30 mouse cellular contexts compared by ENCODE assay signal in genomic region chr3:102462703-102463336, GRCm38 (mm10). TPM values are rescaled to one million over a fixed set of nuclear protein-coding genes. Genes with fewer than 3 reads are reported as not detected.
DNase-seq lines count a peak whose midpoint lies in the region; ATAC-seq lines count a peak whose summit lies in the region.
"Had no signal": no experiment of that assay in that cellular context is flagged by ENCODE, and none has a peak within 500 bp of the region (broad histone marks: within the 10 kb centered on the region; RNA-seq: fewer than 3 reads in every experiment).

No protein-coding gene starts in this region.

- 50% methylated on average over 9 of the region's 9 CpGs for WGBS in forebrain, embryonic 14.5 days
- 58% methylated on average over 9 of the region's 9 CpGs for WGBS in forebrain, embryonic 12.5 days

- no peaks in the 10 kb centered on the region for H3K36me3 ChIP-seq in forebrain, embryonic 14.5 days (ENCODE audit: control insufficient read depth, insufficient read depth, low read length)
- H3K36me3 ChIP-seq in forebrain, embryonic 12.5 days (replicated peaks), result no peaks in the 10 kb centered on the region
- H3K36me3 ChIP-seq: embryonic facial prominence, embryonic 12.5 days; embryonic facial prominence, embryonic 15.5 days; G1E; heart, embryonic 10.5 days; heart, embryonic 13.5 days; hindbrain, embryonic 12.5 days; hindbrain, embryonic 15.5 days had no signal

- no peaks in the 10 kb centered on the region for H3K4me1 ChIP-seq in forebrain, embryonic 14.5 days (ENCODE audit: control insufficient read depth, insufficient read depth, low read length)
- H3K4me1 ChIP-seq in forebrain, embryonic 12.5 days, result no peaks in the 10 kb centered on the region
- H3K4me1 ChIP-seq: embryonic facial prominence, embryonic 12.5 days; heart, embryonic 10.5 days; heart, embryonic 13.5 days; hindbrain, embryonic 12.5 days; hindbrain, embryonic 15.5 days had no signal

- DNase-seq in forebrain, embryonic 14.5 days (ENCODE audit: low spot score), result peak; percentile 43
- peak; percentile 1 for DNase-seq in lung, postnatal 10 days
- DNase-seq in lung, postnatal 14 days, result no peak
- DNase-seq in testis, postnatal 10 days (ENCODE audit: low spot score), result peak; percentile 33
- DNase-seq in urinary bladder, postnatal 36 days (ENCODE audit: low spot score in 2 of 2), result no peak
- DNase-seq: adrenal gland, postnatal 10 days; adrenal gland, postnatal 36 days; B cell, adult 2 months; cerebellum, adult 11 months; cerebellum, adult 2 months; cerebellum, adult 9-11 months; cerebellum, postnatal 25 days; gastrocnemius, adult 2 months; gastrocnemius, postnatal 25 days; heart, adult 2 months; heart, postnatal 14 days had no signal

- no peak overlapping the region for H3K4me3 ChIP-seq in forebrain, embryonic 14.5 days (ENCODE audit: low read depth, low read length)
- no peak overlapping the region for H3K4me3 ChIP-seq in forebrain, embryonic 12.5 days (replicated peaks)
- H3K4me3 ChIP-seq: embryonic facial prominence, embryonic 12.5 days; embryonic facial prominence, embryonic 15.5 days; gastrocnemius, adult 2 months; heart, adult 2 months; heart, embryonic 10.5 days; heart, embryonic 13.5 days; hindbrain, embryonic 12.5 days; hindbrain, embryonic 15.5 days had no signal

- peak; percentile 69 for ATAC-seq in forebrain, embryonic 14.5 days
- no peak for ATAC-seq in forebrain, embryonic 12.5 days (ENCODE audit: low FRiP score)
- no peak for ATAC-seq in monocyte, adult 5-6 weeks (replicated peaks; ENCODE audit: insufficient number of reproducible peaks, low FRiP score, low TSS enrichment, poor library complexity, severe bottlenecking)
- ATAC-seq: intestine, postnatal 0 days; Patski had no signal

- H3K9me3 ChIP-seq in forebrain, embryonic 14.5 days (replicated peaks; ENCODE audit: control insufficient read depth, low read length), result no peaks in the 10 kb centered on the region
- H3K9me3 ChIP-seq in forebrain, embryonic 12.5 days, result no peaks in the 10 kb centered on the region
- H3K9me3 ChIP-seq: embryonic facial prominence, embryonic 12.5 days; embryonic facial prominence, embryonic 15.5 days; G1E; heart, embryonic 10.5 days; heart, embryonic 13.5 days; hindbrain, embryonic 12.5 days; hindbrain, embryonic 15.5 days had no signal

- no peak overlapping the region for H3K4me2 ChIP-seq in forebrain, embryonic 14.5 days (ENCODE audit: low read length)
- no peak overlapping the region for H3K4me2 ChIP-seq in forebrain, embryonic 12.5 days
- H3K4me2 ChIP-seq: embryonic facial prominence, embryonic 12.5 days; embryonic facial prominence, embryonic 15.5 days; heart, embryonic 13.5 days; hindbrain, embryonic 12.5 days; hindbrain, embryonic 15.5 days had no signal

- no peak overlapping the region for H3K27ac ChIP-seq in forebrain, embryonic 14.5 days (ENCODE audit: low read depth, low read length)
- no peak overlapping the region for H3K27ac ChIP-seq in forebrain, embryonic 12.5 days
- H3K27ac ChIP-seq: embryonic facial prominence, embryonic 12.5 days; embryonic facial prominence, embryonic 15.5 days; gastrocnemius, adult 2 months; heart, adult 2 months; heart, embryonic 10.5 days; heart, embryonic 13.5 days; hindbrain, embryonic 12.5 days; hindbrain, embryonic 15.5 days had no signal

- no peak overlapping the region for H3K9ac ChIP-seq in forebrain, embryonic 14.5 days (ENCODE audit: low read length)
- no peak overlapping the region for H3K9ac ChIP-seq in forebrain, embryonic 12.5 days
- H3K9ac ChIP-seq: embryonic facial prominence, embryonic 12.5 days; embryonic facial prominence, embryonic 15.5 days; heart, embryonic 13.5 days; hindbrain, embryonic 12.5 days; hindbrain, embryonic 15.5 days had no signal

- H3K27me3 ChIP-seq in forebrain, embryonic 14.5 days (replicated peaks; ENCODE audit: control insufficient read depth, insufficient read depth, low read length), result no peaks in the 10 kb centered on the region; the same call in 1 of the 2 replicates
- H3K27me3 ChIP-seq in forebrain, embryonic 12.5 days, result peaks cover 10% of the 10 kb centered on the region
- H3K27me3 ChIP-seq: CH12.LX; embryonic facial prominence, embryonic 12.5 days; embryonic facial prominence, embryonic 15.5 days; hindbrain, embryonic 15.5 days; Patski had no signal

RNA-seq across cellular contexts. Expression of gene Ngf, which starts 6.9 kb away (rescaled TPM):
- 1.5 and 1.9 TPM in 2 replicates for polyA plus RNA-seq in forebrain, embryonic 14.5 days (2014; fragmentation: Nextera tagmentation; extraction: Ambion mirVana)
- polyA plus RNA-seq in forebrain, embryonic 12.5 days (2016; fragmentation: Nextera tagmentation; extraction: Ambion mirVana), result 0.36 and 0.37 TPM in 2 replicates
- not detected in 3 replicates for total RNA-seq in monocyte, adult 5-6 weeks (2017)
- total RNA-seq: CH12.LX; common myeloid progenitor, adult 5-6 weeks; hematopoietic stem cell, adult 5-6 weeks had no signal
- polyA plus RNA-seq: G1E, Patski had no signal

Comparison
In these comparisons a context has a peak if more than half of its experiments do, and no peak if none do; other contexts are left out.
1. DNase-seq: peak in forebrain, embryonic 14.5 days (single experiment), lung, postnatal 10 days (single experiment) and testis, postnatal 10 days (single experiment); none in lung, postnatal 14 days (single experiment) and urinary bladder, postnatal 36 days (0 of 2).